Mouse (Mus musculus) heart, postnatal 25 days (tissue): ENCODE results near the gene Itgad. TPM values are rescaled to one million over a fixed set of nuclear protein-coding genes. Genes with fewer than 3 reads are reported as not detected.

Source experiments
- DNase-seq: peaks from one replicate; pipeline ENCODE4 v3.0.0; 2022; ENCODE audit warnings: low spot score
- intact Hi-C: fragments of 180-260 bp; cut with DNase I; formaldehyde crosslinking; loops from one replicate; pipeline ENCODE4 v1.15.1; 2025
- total RNA-seq, 2 experiments: library from RNA; stranded (reverse); gene quantifications; 2 replicates each; pipeline ENCODE4 v1.2.3; 2021

Itgad gene
- total RNA-seq, 2 experiments from 2014 or later: not detected

- intact Hi-C loops: no loop called here
- no peak for DNase-seq
Observed at GRCm38 (mm10) chr7:128266056-128266455, 111.9 kb downstream of the Itgad start.

- intact Hi-C loops: no loop called here
- no peak for DNase-seq
Observed at GRCm38 (mm10) chr7:128267391-128267790, 113.2 kb downstream of the Itgad start.

GRCm38 (mm10) chr7:128267813-128268212, 113.6 kb downstream of the Itgad start:
- no peak for DNase-seq
- intact Hi-C loops: no loop called here

- intact Hi-C loops: no loop called here
- no peak for DNase-seq
Observed at GRCm38 (mm10) chr7:128270431-128270850, 116.3 kb downstream of the Itgad start.

- intact Hi-C loops: no loop called here
- DNase-seq: no peak
Observed at GRCm38 (mm10) chr7:128271496-128271895, 117.3 kb downstream of the Itgad start.

Other genes starting within 250 kb of the Itgad start
- gene Kat8, start 241.9 kb upstream of the Itgad start, total RNA-seq: 10 to 100 TPM; 12.3 to 13.5 TPM
- not detected for gene Prss8, start 224.3 kb upstream of the Itgad start, total RNA-seq
- 1 to 10 TPM; 7.5 to 8.1 TPM for gene Prss36, start 207.7 kb upstream of the Itgad start, total RNA-seq
- 100 to 1,000 TPM; 139 to 171 TPM for gene Fus, start 186.9 kb upstream of the Itgad start, total RNA-seq
- 10 to 100 TPM; 10.3 to 10.9 TPM for gene Pycard, start 160.5 kb upstream of the Itgad start, total RNA-seq
- gene Trim72, start 150.4 kb upstream of the Itgad start, total RNA-seq: 100 to 1,000 TPM; 301 to 325 TPM
- gene Itgam, start 91.7 kb upstream of the Itgad start, total RNA-seq: 1 to 10 TPM; 4.6 to 5.1 TPM
- not detected for gene Gm49368, start 91.7 kb upstream of the Itgad start, total RNA-seq
- under 1 TPM; 0.17 to 0.26 TPM for gene Itgax, start 24.8 kb upstream of the Itgad start, total RNA-seq
- 1,000 to 10,000 TPM; 2,394 to 2,415 TPM for gene Cox6a2, start 52.0 kb downstream of the Itgad start, total RNA-seq
- 1 to 10 TPM; 6.8 to 7.2 TPM for gene Armc5, start 83.0 kb downstream of the Itgad start, total RNA-seq
- gene 9130023H24Rik, start 83.7 kb downstream of the Itgad start, total RNA-seq: 1 to 10 TPM; 3.3 to 3.4 TPM
- gene Tgfb1i1, start 92.4 kb downstream of the Itgad start, total RNA-seq: 10 to 100 TPM; 19.6 to 22.5 TPM
- not detected for gene Slc5a2, start 111.3 kb downstream of the Itgad start, total RNA-seq
- gene BC017158, start 143.8 kb downstream of the Itgad start, total RNA-seq: 1 to 10 TPM; 6.1 to 6.4 TPM